Mouse (Mus musculus) liver, embryonic 16.5 days (tissue): ENCODE data around the gene Mrpl51. TPM values are rescaled to one million over a fixed set of nuclear protein-coding genes. Genes with fewer than 3 reads are reported as not detected.

Experiments used
- ATAC-seq: fragments of 200-750 bp; cut with Nextera tagmentation; 2 replicates; pipeline ENCODE4 v1.8.0; 2017; ENCODE audit warnings: low read depth, mild to moderate bottlenecking, moderate number of reproducible peaks, moderate library complexity
- H3K27ac ChIP-seq: fragments of 300-500 bp; sonication (generic); 2 replicates; pipeline ENCODE4 v1.5.1; 2014; ENCODE audit warnings: mild to moderate bottlenecking, low read length
- H3K27me3 ChIP-seq: fragments of 300-500 bp; sonication (generic); 2 replicates; pipeline ENCODE4 v1.6.1; 2014; ENCODE audit warnings: low read depth, low read length, mixed read lengths; ENCODE audit not compliant: control insufficient read depth, insufficient read depth
- H3K36me3 ChIP-seq: fragments of 300-500 bp; sonication (generic); 2 replicates; pipeline ENCODE4 v1.6.1; 2014; ENCODE audit warnings: mild to moderate bottlenecking; ENCODE audit not compliant: control insufficient read depth, insufficient read depth
- H3K4me1 ChIP-seq: fragments of 300-500 bp; sonication (generic); 2 replicates; pipeline ENCODE4 v1.6.1; 2014; ENCODE audit warnings: low read depth, low read length, mixed read lengths; ENCODE audit not compliant: control insufficient read depth
- H3K4me2 ChIP-seq: fragments of 300-500 bp; sonication (generic); 2 replicates; pipeline ENCODE4 v1.6.1; 2014; ENCODE audit warnings: low read depth, low read length, mixed read lengths
- H3K4me3 ChIP-seq: fragments of 300-500 bp; sonication (generic); 2 replicates; pipeline ENCODE4 v1.5.1; 2014; ENCODE audit warnings: low read depth, mild to moderate bottlenecking, low read length
- H3K9ac ChIP-seq: fragments of 300-500 bp; sonication (generic); 2 replicates; pipeline ENCODE4 v1.6.1; 2014; ENCODE audit warnings: low read depth, low read length
- H3K9me3 ChIP-seq: fragments of 300-500 bp; sonication (generic); replicated peaks from 2 replicates; pipeline ENCODE4 v1.6.1; 2016; ENCODE audit warnings: low read length; ENCODE audit not compliant: control insufficient read depth
- WGBS: fragments of 180-500 bp; shearing (Covaris S2); extraction: QIAGEN DNeasy Blood & Tissue Kit; methylation state at CpG from one replicate; pipeline ENCODE4 v1.1.7; 2014; ENCODE audit not compliant: insufficient replicate concordance; 5-methylcytosine and 5-hydroxymethylcytosine counted together
- microRNA-seq: library from miRNA; unstranded; fragments of <30 nt; microRNA quantifications from one replicate; pipeline ENCODE4, GENCODE M21; 2016
- polyA plus RNA-seq: library from polyadenylated mRNA; unstranded; fragments of >200 nt; fragmentation: Nextera tagmentation; extraction: Ambion mirVana; gene quantifications from 2 replicates; pipeline ENCODE4 v1.2.1, GENCODE M21; 2015

Gene Mrpl51
- polyA plus RNA-seq, 1 experiment from 2014 or later = 145 TPM

GRCm38 (mm10) chr6:125240617-125241016 lies 49.0 kb downstream of the Mrpl51 start:
- Histone ChIP-seq H3K4me3 (no peak overlapping the region), H3K9me3 (no peaks in the 10 kb centered on the region), H3K9ac (no peak overlapping the region), H3K4me1 (no peaks in the 10 kb centered on the region; the same call in 1 of the 2 replicates), H3K27me3 (no peaks in the 10 kb centered on the region), H3K36me3 (no peaks in the 10 kb centered on the region), H3K27ac (no peak overlapping the region), H3K4me2 (no peak overlapping the region)
- WGBS = 57% methylated on average over 5 of the region's 5 CpGs
- ATAC-seq = no peak

- WGBS = 28% methylated on average over 8 of the region's 8 CpGs
- ATAC-seq = no peak
Observed at GRCm38 (mm10) chr6:125241566-125241965, 50.0 kb downstream of the Mrpl51 start.

GRCm38 (mm10) chr6:125244551-125244950 lies 53.0 kb downstream of the Mrpl51 start:
- no peak overlapping the region for H3K9ac ChIP-seq
- ATAC-seq = no peak
- H3K4me2 ChIP-seq = no peak overlapping the region
- H3K27ac ChIP-seq = no peak overlapping the region
- H3K9me3 ChIP-seq = no peaks in the 10 kb centered on the region
- H3K27me3 ChIP-seq = no peaks in the 10 kb centered on the region
- H3K4me3 ChIP-seq = no peak overlapping the region
- WGBS = 14% methylated on average over 1 of the region's 1 CpGs
- H3K4me1 ChIP-seq = no peaks in the 10 kb centered on the region; the same call in 1 of the 2 replicates
- no peaks in the 10 kb centered on the region for H3K36me3 ChIP-seq

More at GRCm38 (mm10) chr6:125241566-125241965, 50.0 kb downstream of the Mrpl51 start:
- Histone ChIP-seq H3K27me3 (no peaks in the 10 kb centered on the region), H3K9me3 (no peaks in the 10 kb centered on the region), H3K4me1 (no peaks in the 10 kb centered on the region; the same call in 1 of the 2 replicates), H3K4me3 (no peak overlapping the region), H3K9ac (no peak overlapping the region), H3K27ac (no peak overlapping the region), H3K36me3 (no peaks in the 10 kb centered on the region), H3K4me2 (no peak overlapping the region)

Small RNA genes within 50 kb of the gene (microRNA-seq; reads per million reads assigned to microRNA genes)
- gene Mir3098 (2.0 reads per million), gene Mir8113 (not detected)

Other genes with a start within 250 kb of the Mrpl51 start
- 44.4 and 49.6 TPM in 2 replicates for gene Cops7a, start 226.3 kb upstream of the Mrpl51 start, polyA plus RNA-seq
- gene Pianp, start 195.1 kb upstream of the Mrpl51 start, polyA plus RNA-seq = 0.05 and 0.11 TPM in 2 replicates
- gene Zfp384, start 182.7 kb upstream of the Mrpl51 start, polyA plus RNA-seq = 3.5 and 3.6 TPM in 2 replicates
- 27.6 and 32.4 TPM in 2 replicates for gene Ing4, start 152.0 kb upstream of the Mrpl51 start, polyA plus RNA-seq
- 2.0 and 4.5 TPM in 2 replicates for gene Acrbp, start 142.1 kb upstream of the Mrpl51 start, polyA plus RNA-seq
- gene Lpar5, start 123.9 kb upstream of the Mrpl51 start, polyA plus RNA-seq = 1.4 and 1.5 TPM in 2 replicates
- 18.2 and 22.9 TPM in 2 replicates for gene Chd4, start 95.8 kb upstream of the Mrpl51 start, polyA plus RNA-seq
- 25.2 and 25.3 TPM in 2 replicates for gene Nop2, start 59.9 kb upstream of the Mrpl51 start, polyA plus RNA-seq
- 3.0 and 4.2 TPM in 2 replicates for gene Iffo1, start 46.6 kb upstream of the Mrpl51 start, polyA plus RNA-seq
- 1,120 and 1,202 TPM in 2 replicates for gene Gapdh, start 25.3 kb upstream of the Mrpl51 start, polyA plus RNA-seq
- gene Ncapd2, start 100 bp upstream of the Mrpl51 start, polyA plus RNA-seq = 96.1 and 98.1 TPM in 2 replicates
- gene Vamp1, start 23.8 kb downstream of the Mrpl51 start, polyA plus RNA-seq = 1.5 and 1.8 TPM in 2 replicates
- 9.1 and 9.7 TPM in 2 replicates for gene Tapbpl, start 40.1 kb downstream of the Mrpl51 start, polyA plus RNA-seq
- 1.1 and 1.5 TPM in 2 replicates for gene Cd27, start 45.2 kb downstream of the Mrpl51 start, polyA plus RNA-seq
- gene Tuba3a, start 94.2 kb downstream of the Mrpl51 start, polyA plus RNA-seq = not detected in 2 replicates
- 22.3 and 22.5 TPM in 2 replicates for gene Ltbr, start 122.1 kb downstream of the Mrpl51 start, polyA plus RNA-seq
- gene Scnn1a, start 128.9 kb downstream of the Mrpl51 start, polyA plus RNA-seq = 0.61 and 0.74 TPM in 2 replicates
- 30.5 and 32.8 TPM in 2 replicates for gene Tnfrsf1a, start 157.6 kb downstream of the Mrpl51 start, polyA plus RNA-seq
- 0.65 and 0.86 TPM in 2 replicates for gene Plekhg6, start 189.0 kb downstream of the Mrpl51 start, polyA plus RNA-seq